Mouse (Mus musculus) lung, embryonic 14.5 days (tissue): Measurements from ENCODE around the gene Bahcc1. TPM values are rescaled to one million over a fixed set of nuclear protein-coding genes. Genes with fewer than 3 reads are reported as not detected.
A peak's percentile ranks its signal among the peaks of the same experiment; 100 is the strongest.

ENCODE experiments used
- ATAC-seq: fragments of 200-750 bp; cut with Nextera tagmentation; 2 replicates; pipeline ENCODE4 v1.8.0; 2017; ENCODE audit warnings: mild to moderate bottlenecking, moderate TSS enrichment, moderate library complexity; ENCODE audit not compliant: insufficient read depth
- DNase-seq: peaks from one replicate; pipeline ENCODE4 v3.0.0-alpha.2; 2015
- H3K27ac ChIP-seq: fragments of 300-500 bp; sonication (generic); 2 replicates; pipeline ENCODE4 v1.5.1; 2014; ENCODE audit warnings: low read depth, mild to moderate bottlenecking, moderate library complexity
- H3K27me3 ChIP-seq: fragments of 300-500 bp; sonication (generic); 2 replicates; pipeline ENCODE4 v1.6.1; 2014; ENCODE audit warnings: low read length, control low read depth; ENCODE audit not compliant: insufficient read depth
- H3K36me3 ChIP-seq: fragments of 300-500 bp; sonication (generic); 2 replicates; pipeline ENCODE4 v1.6.1; 2014; ENCODE audit warnings: control low read depth; ENCODE audit not compliant: insufficient read depth
- H3K4me1 ChIP-seq: fragments of 300-500 bp; sonication (generic); 2 replicates; pipeline ENCODE4 v1.6.1; 2014; ENCODE audit warnings: antibody characterized with exemption, control low read depth; ENCODE audit not compliant: insufficient read depth
- H3K4me2 ChIP-seq: fragments of 300-500 bp; sonication (generic); 2 replicates; pipeline ENCODE4 v1.6.1; 2014; ENCODE audit warnings: mild to moderate bottlenecking
- H3K4me3 ChIP-seq: fragments of 300-500 bp; sonication (generic); 2 replicates; pipeline ENCODE4 v1.5.1; 2014; ENCODE audit warnings: low read depth, low read length
- H3K9ac ChIP-seq: fragments of 300-500 bp; sonication (generic); 2 replicates; pipeline ENCODE4 v1.6.1; 2014
- H3K9me3 ChIP-seq: fragments of 300-500 bp; sonication (generic); 2 replicates; pipeline ENCODE4 v1.6.1; 2016; ENCODE audit warnings: low read depth, low read length, control low read depth
- CTCF ChIP-seq: IDR thresholded peaks from 2 replicates; pipeline ENCODE4 v1.5.1; 2016; ENCODE audit warnings: antibody characterized with exemption, low read depth
- WGBS: fragments of 180-500 bp; shearing (Covaris S2); extraction: QIAGEN DNeasy Blood & Tissue Kit; methylation state at CpG from one replicate; pipeline ENCODE4 v1.1.7; 2014; 5-methylcytosine and 5-hydroxymethylcytosine counted together
- polyA plus RNA-seq: library from polyadenylated mRNA; unstranded; fragments of >200 nt; fragmentation: Nextera tagmentation; extraction: Ambion mirVana; gene quantifications from 2 replicates; pipeline ENCODE4 v1.2.1, GENCODE M21; 2014

Gene Bahcc1
- polyA plus RNA-seq, 1 experiment from 2014 or later, result 14.3 TPM

GRCm38 (mm10) chr11:120239581-120239991 is 6.8 kb downstream of the Bahcc1 start:
- H3K27ac ChIP-seq, result peak overlapping the region; percentile 96
- ATAC-seq (no peak), DNase-seq (no peak)
- H3K36me3 ChIP-seq, result peaks cover 6% of the 10 kb centered on the region; the same call in 1 of the 2 replicates
- H3K4me3 ChIP-seq, result peak overlapping the region; percentile 28
- no peak for TF ChIP-seq CTCF
- peaks cover 54% of the 10 kb centered on the region for H3K4me1 ChIP-seq
- peak overlapping the region; percentile 100 for H3K9ac ChIP-seq
- H3K9me3 ChIP-seq, result no peaks in the 10 kb centered on the region
- no peaks in the 10 kb centered on the region for H3K27me3 ChIP-seq
- 14% methylated on average over 11 of the region's 11 CpGs for WGBS
- peak overlapping the region; percentile 99 for H3K4me2 ChIP-seq

GRCm38 (mm10) chr11:120240206-120240605 is 7.5 kb downstream of the Bahcc1 start:
- Histone ChIP-seq H3K27ac (peak overlapping the region; percentile 96), H3K4me3 (peak overlapping the region; percentile 28), H3K27me3 (no peaks in the 10 kb centered on the region), H3K9me3 (no peaks in the 10 kb centered on the region), H3K4me1 (peaks cover 54% of the 10 kb centered on the region), H3K36me3 (peaks cover 6% of the 10 kb centered on the region), H3K9ac (peak overlapping the region; percentile 100), H3K4me2 (peak overlapping the region; percentile 99)
- peak; percentile 42 for TF ChIP-seq CTCF
- ATAC-seq (peak; percentile 76), DNase-seq (peak; percentile 94)
- 2% methylated on average over 10 of the region's 10 CpGs for WGBS

GRCm38 (mm10) chr11:120240941-120241890 is 8.5 kb downstream of the Bahcc1 start:
- Histone ChIP-seq H3K9me3 (no peaks in the 10 kb centered on the region), H3K27ac (peak overlapping the region; percentile 96), H3K4me1 (peaks cover 54% of the 10 kb centered on the region), H3K36me3 (peaks cover 6% of the 10 kb centered on the region), H3K27me3 (no peaks in the 10 kb centered on the region), H3K4me2 (peak overlapping the region; percentile 99), H3K4me3 (no peak overlapping the region; the same call in 1 of the 2 replicates), H3K9ac (peak overlapping the region; percentile 27; the same call in 1 of the 2 replicates)
- ATAC-seq, result no peak
- DNase-seq, result peak; percentile 80
- no peak for TF ChIP-seq CTCF
- WGBS, result 10% methylated on average over 29 of the region's 29 CpGs

GRCm38 (mm10) chr11:120241981-120242725 is 9.4 kb downstream of the Bahcc1 start:
- Histone ChIP-seq H3K36me3 (peaks cover 2% of the 10 kb centered on the region), H3K9ac (peak overlapping the region; percentile 17; the same call in 1 of the 2 replicates), H3K4me2 (peak overlapping the region; percentile 99), H3K4me1 (peaks cover 54% of the 10 kb centered on the region), H3K27me3 (no peaks in the 10 kb centered on the region), H3K9me3 (no peaks in the 10 kb centered on the region), H3K27ac (peak overlapping the region; percentile 96), H3K4me3 (no peak overlapping the region)
- 44% methylated on average over 6 of the region's 6 CpGs for WGBS
- DNase-seq, result no peak
- no peak for TF ChIP-seq CTCF
- ATAC-seq, result no peak

GRCm38 (mm10) chr11:120242726-120243530 is 10.2 kb downstream of the Bahcc1 start:
- Histone ChIP-seq H3K27ac (peak overlapping the region; percentile 96), H3K4me1 (peaks cover 51% of the 10 kb centered on the region), H3K4me3 (no peak overlapping the region), H3K36me3 (no peaks in the 10 kb centered on the region; the same call in 1 of the 2 replicates), H3K4me2 (peak overlapping the region; percentile 5), H3K9ac (peak overlapping the region; percentile 17; the same call in 1 of the 2 replicates), H3K27me3 (no peaks in the 10 kb centered on the region), H3K9me3 (no peaks in the 10 kb centered on the region)
- DNase-seq, result no peak
- WGBS, result 35% methylated on average over 22 of the region's 22 CpGs
- no peak for ATAC-seq
- no peak for TF ChIP-seq CTCF

GRCm38 (mm10) chr11:120243531-120243820 is 10.7 kb downstream of the Bahcc1 start:
- no peaks in the 10 kb centered on the region for H3K9me3 ChIP-seq
- peak overlapping the region; percentile 96 for H3K27ac ChIP-seq
- 0 out of 2 replicates have a peak overlapping the region, but pooled peaks have one; percentile 5 for H3K4me2 ChIP-seq
- no peak for DNase-seq
- no peak overlapping the region for H3K4me3 ChIP-seq
- H3K4me1 ChIP-seq, result peaks cover 50% of the 10 kb centered on the region
- ATAC-seq, result no peak
- no peaks in the 10 kb centered on the region for H3K27me3 ChIP-seq
- H3K36me3 ChIP-seq, result peaks cover 2% of the 10 kb centered on the region; the same call in 1 of the 2 replicates
- 44% methylated on average over 6 of the region's 6 CpGs for whole genome bisulfite sequencing
- H3K9ac ChIP-seq, result no peak overlapping the region
- TF ChIP-seq CTCF, result no peak
